Mouse (Mus musculus) bone marrow macrophage, adult 2 months (primary cell): Measurements from ENCODE around the gene Tjp1.

ENCODE experiments used
- CTCF ChIP-seq: IDR thresholded peaks from 2 replicates; pipeline ENCODE4 v1.5.1; 2012; ENCODE audit warnings: low read depth, mild to moderate bottlenecking, low read length, moderate library complexity
- POLR2A ChIP-seq: IDR thresholded peaks from 2 replicates; pipeline ENCODE4 v1.6.1; 2012; ENCODE audit warnings: mild to moderate bottlenecking, low read depth, low read length, borderline replicate concordance

DNA sequence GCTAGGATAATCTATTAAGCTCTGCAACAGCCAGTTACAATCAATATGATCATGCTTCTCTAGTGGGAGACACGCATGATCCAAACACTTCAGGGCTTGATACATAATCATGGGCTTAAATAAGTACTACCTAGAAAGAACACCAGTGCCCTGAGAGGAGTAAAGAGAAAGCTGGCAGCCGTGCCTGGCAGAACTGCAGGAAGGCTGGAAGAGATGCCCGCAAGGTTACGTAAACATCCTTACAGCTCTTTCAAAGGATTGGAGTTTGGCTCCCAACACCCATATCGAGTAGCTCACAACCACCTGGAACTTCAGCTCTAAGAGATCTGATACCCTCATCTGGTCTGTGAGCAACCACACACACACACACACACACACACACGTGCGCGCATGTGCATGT lies 167.8 kb downstream of the Tjp1 start:
- TF ChIP-seq POLR2A: no peak
- TF ChIP-seq CTCF: no peak
